Mouse (Mus musculus): Measurements from ENCODE around the gene Mcf2l.

- TF ChIP-seq POLR2A (IDR thresholded peaks at IDR 0.05; ENCODE audit: extremely low read depth, insufficient read depth, low read length) (no peak), CTCF (IDR thresholded peaks at IDR 0.05; ENCODE audit: extremely low read depth, insufficient read depth, low read length) (no peak)
These were observed 30.3 kb downstream of the Mcf2l start for GRCm38 (mm10) chr8:12903790-12904415.

Data from cortical plate, adult 2 months (tissue).